7 mouse cellular contexts compared by ENCODE assay signal in genomic region chr6:40689180-40689579, GRCm38 (mm10).
A peak's percentile ranks its signal among the peaks of the same experiment; 100 is the strongest.
DNase-seq lines count a peak whose midpoint lies in the region; ATAC-seq and TF ChIP-seq lines count a peak whose summit lies in the region.

No protein-coding gene starts in this region.

- no peak overlapping the region for H3K4me3 ChIP-seq in hindbrain, embryonic 10.5 days

- no peaks in the 10 kb centered on the region for H3K4me1 ChIP-seq in hindbrain, embryonic 10.5 days (replicated peaks)

- POLR2A ChIA-PET in Patski (lab: Charles Lee) = interaction anchor here (1.0 kb wide), 1 partner anchor 58 kb away, joined by 3 read pairs; no protein-coding TSS in a partner anchor

- CTCF ChIA-PET in Patski (lab: Charles Lee) = interaction anchor here (0.9 to 1.8 kb wide), 6 partner anchors 8 to 265 kb away, joined by 3 to 8 read pairs (median 6); no protein-coding TSS in a partner anchor

- no peaks in the 10 kb centered on the region for H3K9me3 ChIP-seq in hindbrain, embryonic 10.5 days

- in situ Hi-C loops in Patski (cut with MboI; ENCODE audit: low pct_unique_long_range_greater_than_20kb) = loop anchor here (5.0 kb wide), 2 partner anchors 72 to 207 kb away; no protein-coding TSS in a partner anchor

- WGBS in hindbrain, embryonic 10.5 days = 18% methylated on average over 5 of the region's 5 CpGs

- H3K27me3 ChIP-seq in Patski = peaks cover 9% of the 10 kb centered on the region
- no peaks in the 10 kb centered on the region for H3K27me3 ChIP-seq in hindbrain, embryonic 10.5 days (ENCODE audit: insufficient read depth, poor library complexity, severe bottlenecking)

- DNase-seq in Patski (ENCODE audit: low read depth, low spot score) = peak; percentile 4
- peak; percentile 12 for DNase-seq in hindbrain, embryonic 10.5 days (ENCODE audit: low spot score)
- DNase-seq in layer of hippocampus, adult 18-20 months (ENCODE audit: low spot score in 2 of 2) = peak; percentile 26 to 76
- DNase-seq in right cerebral cortex, postnatal 25 days = peak; percentile 10

- peak; percentile 71 for TF ChIP-seq CTCF in Patski (IDR thresholded peaks at IDR 0.05)

- peak; percentile 65 for ATAC-seq in CD4-positive, CD25-positive, alpha-beta regulatory T cell, adult 4 months
- ATAC-seq in Patski = peak; percentile 74
- ATAC-seq in common myeloid progenitor, adult 5-6 weeks (replicated peaks; ENCODE audit: low read depth, poor library complexity, severe bottlenecking) = peak; percentile 98
- ATAC-seq in megakaryocyte, adult 5-6 weeks (ENCODE audit: poor library complexity, severe bottlenecking) = peak; percentile 92

- H3K36me3 ChIP-seq in hindbrain, embryonic 10.5 days = no peaks in the 10 kb centered on the region

- no peak overlapping the region for H3K27ac ChIP-seq in hindbrain, embryonic 10.5 days
